Mouse (Mus musculus): ENCODE measurements around the gene Slc38a5.

- no peak for TF ChIP-seq CTCF (IDR thresholded peaks at IDR 0.05; ENCODE audit: low read depth, low read length)
- no peak for TF ChIP-seq POLR2A (IDR thresholded peaks at IDR 0.05; ENCODE audit: borderline replicate concordance, low read depth, low read length)
These were observed 11.5 kb upstream of the Slc38a5 start for GRCm38 (mm10) chrX:8259478-8259877.

Data from bone marrow macrophage, adult 2 months (primary cell).